Mouse (Mus musculus) midbrain, embryonic 12.5 days (tissue): ENCODE results near the gene Pxdc1. TPM values are rescaled to one million over a fixed set of nuclear protein-coding genes. Genes with fewer than 3 reads are reported as not detected.

Source experiments
- ATAC-seq: fragments of 200-750 bp; cut with Nextera tagmentation; 2 replicates; pipeline ENCODE4 v1.8.0; 2017; ENCODE audit warnings: low read depth, moderate TSS enrichment, moderate library complexity; ENCODE audit not compliant: low FRiP score
- H3K27ac ChIP-seq: fragments of 300-500 bp; sonication (generic); replicated peaks from 2 replicates; pipeline ENCODE4 v1.5.1; 2016; ENCODE audit warnings: mild to moderate bottlenecking
- H3K27me3 ChIP-seq: fragments of 300-500 bp; sonication (generic); 2 replicates; pipeline ENCODE4 v1.6.1; 2016; ENCODE audit warnings: mild to moderate bottlenecking
- H3K36me3 ChIP-seq: fragments of 300-500 bp; sonication (generic); 2 replicates; pipeline ENCODE4 v1.6.1; 2016
- H3K4me1 ChIP-seq: fragments of 300-500 bp; sonication (generic); 2 replicates; pipeline ENCODE4 v1.6.1; 2016
- H3K4me2 ChIP-seq: fragments of 300-500 bp; sonication (generic); replicated peaks from 2 replicates; pipeline ENCODE4 v1.6.1; 2016; ENCODE audit warnings: mild to moderate bottlenecking, moderate library complexity
- H3K4me3 ChIP-seq: fragments of 300-500 bp; sonication (generic); 2 replicates; pipeline ENCODE4 v1.5.1; 2016; ENCODE audit warnings: mild to moderate bottlenecking
- H3K9ac ChIP-seq: fragments of 300-500 bp; sonication (generic); replicated peaks from 2 replicates; pipeline ENCODE4 v1.6.1; 2016; ENCODE audit warnings: mild to moderate bottlenecking, moderate library complexity
- H3K9me3 ChIP-seq: fragments of 300-500 bp; sonication (generic); 2 replicates; pipeline ENCODE4 v1.6.1; 2016; ENCODE audit warnings: mild to moderate bottlenecking
- WGBS: fragments of 180-500 bp; shearing (Covaris S2); methylation state at CpG from one replicate; pipeline ENCODE4 v1.1.7; 2016; 5-methylcytosine and 5-hydroxymethylcytosine counted together
- polyA plus RNA-seq: library from polyadenylated mRNA; unstranded; fragments of >200 nt; fragmentation: Nextera tagmentation; extraction: Ambion mirVana; gene quantifications from 2 replicates; pipeline ENCODE4 v1.2.1, GENCODE M21; 2016

The Pxdc1 gene
- polyA plus RNA-seq, 1 experiment from 2014 or later = 6.1 TPM

- Histone ChIP-seq H3K36me3 (no peaks in the 10 kb centered on the region), H3K9me3 (peaks cover 12% of the 10 kb centered on the region), H3K27me3 (peaks cover 46% of the 10 kb centered on the region), H3K27ac (peak overlapping the region; percentile 76), H3K4me2 (peak overlapping the region; percentile 46), H3K4me3 (peak overlapping the region; percentile 1; the same call in 1 of the 2 replicates), H3K9ac (peak overlapping the region; percentile 29; the same call in 1 of the 2 replicates), H3K4me1 (peaks cover 14% of the 10 kb centered on the region)
- ATAC-seq = peak; percentile 90
- 19% methylated on average over 16 of the region's 16 CpGs for WGBS
Measured at GRCm38 (mm10) chr13:34669919-34670865, 16.9 kb upstream of the Pxdc1 start.

GRCm38 (mm10) chr13:34667197-34667596, 13.9 kb upstream of the Pxdc1 start:
- no peak overlapping the region for H3K4me3 ChIP-seq
- H3K9ac ChIP-seq = no peak overlapping the region
- no peaks in the 10 kb centered on the region for H3K36me3 ChIP-seq
- H3K4me2 ChIP-seq = no peak overlapping the region
- 90% methylated on average over 8 of the region's 8 CpGs for WGBS
- peaks cover 14% of the 10 kb centered on the region for H3K4me1 ChIP-seq
- H3K27ac ChIP-seq = no peak overlapping the region
- no peak for ATAC-seq
- peaks cover 12% of the 10 kb centered on the region for H3K9me3 ChIP-seq
- peaks cover 45% of the 10 kb centered on the region for H3K27me3 ChIP-seq

- no peak for ATAC-seq
- peaks cover 36% of the 10 kb centered on the region for H3K27me3 ChIP-seq
- WGBS = 86% methylated on average over 4 of the region's 4 CpGs
Measured at GRCm38 (mm10) chr13:34665074-34665473, 11.8 kb upstream of the Pxdc1 start.

GRCm38 (mm10) chr13:34663762-34664161, 10.5 kb upstream of the Pxdc1 start:
- H3K27me3 ChIP-seq = peaks cover 32% of the 10 kb centered on the region
- no peak overlapping the region for H3K4me3 ChIP-seq
- no peak overlapping the region for H3K9ac ChIP-seq
- H3K9me3 ChIP-seq = peaks cover 10% of the 10 kb centered on the region
- no peaks in the 10 kb centered on the region for H3K36me3 ChIP-seq
- no peak for ATAC-seq
- 84% methylated on average over 6 of the region's 6 CpGs for WGBS
- no peak overlapping the region for H3K27ac ChIP-seq
- H3K4me2 ChIP-seq = no peak overlapping the region
- H3K4me1 ChIP-seq = no peaks in the 10 kb centered on the region

More at GRCm38 (mm10) chr13:34665074-34665473, 11.8 kb upstream of the Pxdc1 start:
- H3K9ac ChIP-seq = no peak overlapping the region
- H3K36me3 ChIP-seq = no peaks in the 10 kb centered on the region
- peaks cover 7% of the 10 kb centered on the region; the same call in 1 of the 2 replicates for H3K4me1 ChIP-seq
- H3K9me3 ChIP-seq = peaks cover 12% of the 10 kb centered on the region
- no peak overlapping the region for H3K27ac ChIP-seq
- no peak overlapping the region for H3K4me3 ChIP-seq
- H3K4me2 ChIP-seq = no peak overlapping the region

GRCm38 (mm10) chr13:34659507-34659906, 6.2 kb upstream of the Pxdc1 start:
- peaks cover 33% of the 10 kb centered on the region for H3K27me3 ChIP-seq
- ATAC-seq = no peak
- no peaks in the 10 kb centered on the region for H3K4me1 ChIP-seq
- H3K27ac ChIP-seq = no peak overlapping the region
- 74% methylated on average over 4 of the region's 4 CpGs for WGBS
- no peaks in the 10 kb centered on the region for H3K36me3 ChIP-seq
- no peak overlapping the region for H3K4me2 ChIP-seq
- no peak overlapping the region for H3K4me3 ChIP-seq
- H3K9ac ChIP-seq = no peak overlapping the region
- H3K9me3 ChIP-seq = no peaks in the 10 kb centered on the region

- Histone ChIP-seq H3K4me3 (no peak overlapping the region), H3K9ac (no peak overlapping the region), H3K9me3 (no peaks in the 10 kb centered on the region), H3K4me2 (no peak overlapping the region), H3K36me3 (no peaks in the 10 kb centered on the region), H3K27ac (no peak overlapping the region), H3K27me3 (peaks cover 52% of the 10 kb centered on the region), H3K4me1 (peaks cover 21% of the 10 kb centered on the region)
- no peak for ATAC-seq
- 85% methylated on average over 5 of the region's 5 CpGs for WGBS
Measured at GRCm38 (mm10) chr13:34656351-34656750, 3.1 kb upstream of the Pxdc1 start.

GRCm38 (mm10) chr13:34652353-34653241, 689 bp downstream of the Pxdc1 start:
- under 1% methylated on average over 104 of the region's 105 CpGs for WGBS
- peak; percentile 64 for ATAC-seq
- Histone ChIP-seq H3K4me2 (peak overlapping the region; percentile 94), H3K36me3 (no peaks in the 10 kb centered on the region), H3K9ac (peak overlapping the region; percentile 59), H3K27ac (no peak overlapping the region), H3K4me3 (peak overlapping the region; percentile 48), H3K4me1 (peaks cover 27% of the 10 kb centered on the region), H3K27me3 (peaks cover 89% of the 10 kb centered on the region), H3K9me3 (no peaks in the 10 kb centered on the region)

GRCm38 (mm10) chr13:34652016-34652352, 1.3 kb downstream of the Pxdc1 start:
- H3K9ac ChIP-seq = peak overlapping the region; percentile 59
- H3K9me3 ChIP-seq = no peaks in the 10 kb centered on the region
- under 1% methylated on average over 35 of the region's 35 CpGs for WGBS
- H3K36me3 ChIP-seq = no peaks in the 10 kb centered on the region
- peak; percentile 47 for ATAC-seq
- peak overlapping the region; percentile 48 for H3K4me3 ChIP-seq
- H3K4me1 ChIP-seq = peaks cover 27% of the 10 kb centered on the region
- H3K4me2 ChIP-seq = peak overlapping the region; percentile 94
- no peak overlapping the region for H3K27ac ChIP-seq
- H3K27me3 ChIP-seq = peaks cover 92% of the 10 kb centered on the region

- peaks cover 91% of the 10 kb centered on the region for H3K27me3 ChIP-seq
Measured at GRCm38 (mm10) chr13:34651474-34651991, 1.8 kb downstream of the Pxdc1 start.

GRCm38 (mm10) chr13:34650953-34651352, 2.3 kb downstream of the Pxdc1 start:
- ATAC-seq = no peak
- Histone ChIP-seq H3K9me3 (no peaks in the 10 kb centered on the region), H3K9ac (peak overlapping the region; percentile 59), H3K27me3 (peaks cover 90% of the 10 kb centered on the region), H3K4me1 (peaks cover 31% of the 10 kb centered on the region), H3K4me3 (peak overlapping the region; percentile 48), H3K36me3 (no peaks in the 10 kb centered on the region), H3K27ac (no peak overlapping the region), H3K4me2 (peak overlapping the region; percentile 94)
- 37% methylated on average over 10 of the region's 10 CpGs for WGBS

More at GRCm38 (mm10) chr13:34651474-34651991, 1.8 kb downstream of the Pxdc1 start:
- Histone ChIP-seq H3K4me3 (peak overlapping the region; percentile 48), H3K27ac (no peak overlapping the region), H3K4me2 (peak overlapping the region; percentile 94), H3K9me3 (no peaks in the 10 kb centered on the region), H3K4me1 (peaks cover 27% of the 10 kb centered on the region), H3K9ac (peak overlapping the region; percentile 59), H3K36me3 (no peaks in the 10 kb centered on the region)
- ATAC-seq = peak; percentile 27
- 2% methylated on average over 24 of the region's 24 CpGs for WGBS

- 0 out of 2 replicates have a peak overlapping the region, but pooled peaks have one; percentile 48 for H3K4me3 ChIP-seq
- H3K9me3 ChIP-seq = no peaks in the 10 kb centered on the region
- no peak overlapping the region for H3K27ac ChIP-seq
- 56% methylated on average over 6 of the region's 6 CpGs for WGBS
- H3K4me1 ChIP-seq = peaks cover 32% of the 10 kb centered on the region
- no peak overlapping the region for H3K9ac ChIP-seq
- no peaks in the 10 kb centered on the region for H3K36me3 ChIP-seq
- peak overlapping the region; percentile 94 for H3K4me2 ChIP-seq
- peaks cover 88% of the 10 kb centered on the region for H3K27me3 ChIP-seq
- no peak for ATAC-seq
Measured at GRCm38 (mm10) chr13:34650371-34650770, 2.9 kb downstream of the Pxdc1 start.
